Mouse (Mus musculus): ENCODE results near the gene Gng11. TPM values are rescaled to one million over a fixed set of nuclear protein-coding genes. Genes with fewer than 3 reads are reported as not detected.

Gene Gng11
- polyA plus RNA-seq, 2 experiments: 32.3 to 83.4 TPM

- ATAC-seq (ENCODE audit: low FRiP score, low read depth): no peak
- Histone ChIP-seq H3K4me2 (replicated peaks; ENCODE audit: low read depth, low read length, severe bottlenecking) (no peak overlapping the region), H3K4me1 (ENCODE audit: control insufficient read depth, insufficient read depth, low read length) (no peaks in the 10 kb centered on the region), H3K4me3 (replicated peaks; ENCODE audit: low read length) (no peak overlapping the region), H3K9me3 (ENCODE audit: control insufficient read depth, low read length) (no peaks in the 10 kb centered on the region), H3K27me3 (ENCODE audit: control insufficient read depth, insufficient read depth, low read length) (no peaks in the 10 kb centered on the region), H3K36me3 (ENCODE audit: control insufficient read depth, insufficient read depth, low read length) (no peaks in the 10 kb centered on the region), H3K9ac (ENCODE audit: low read depth, low read length, severe bottlenecking) (no peak overlapping the region), H3K27ac (replicated peaks; ENCODE audit: low read depth, low read length) (no peak overlapping the region)
- 45% methylated on average over 2 of the region's 2 CpGs for WGBS
- no peak for TF ChIP-seq POLR2A (IDR thresholded peaks at IDR 0.05; ENCODE audit: borderline replicate concordance, extremely low read depth, insufficient read depth, insufficient read length)
- no peak for DNase-seq (ENCODE audit: low spot score)
Observed at GRCm38 (mm10) chr6:4026367-4026766, 22.7 kb downstream of the Gng11 start.

DNA sequence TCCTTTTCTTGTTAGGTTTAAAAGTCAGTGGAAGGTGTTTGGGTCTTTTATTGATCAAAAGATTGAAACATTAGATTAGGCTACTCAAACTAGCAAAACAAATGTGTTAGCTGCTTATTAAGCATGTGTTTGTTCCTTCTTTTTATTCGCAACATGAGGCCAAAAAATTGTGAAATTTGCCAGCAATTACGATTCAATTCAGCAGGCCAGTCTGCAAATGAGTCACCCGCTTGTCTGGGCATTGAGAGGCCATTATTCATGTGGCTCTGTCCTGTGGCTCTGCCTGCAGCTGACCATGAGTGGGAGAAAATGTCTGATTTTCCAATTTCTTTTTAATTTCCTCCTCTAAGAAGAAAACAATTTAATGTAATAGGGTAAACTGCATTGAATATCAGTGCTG is 27.3 kb downstream of the Gng11 start:
- ATAC-seq (ENCODE audit: low FRiP score, low read depth): no peak
- Histone ChIP-seq H3K36me3 (ENCODE audit: control insufficient read depth, insufficient read depth, low read length) (no peaks in the 10 kb centered on the region), H3K27me3 (ENCODE audit: control insufficient read depth, insufficient read depth, low read length) (no peaks in the 10 kb centered on the region), H3K4me2 (replicated peaks; ENCODE audit: low read depth, low read length, severe bottlenecking) (no peak overlapping the region), H3K27ac (replicated peaks; ENCODE audit: low read depth, low read length) (no peak overlapping the region), H3K4me3 (replicated peaks; ENCODE audit: low read length) (no peak overlapping the region), H3K9me3 (ENCODE audit: control insufficient read depth, low read length) (no peaks in the 10 kb centered on the region), H3K9ac (ENCODE audit: low read depth, low read length, severe bottlenecking) (no peak overlapping the region), H3K4me1 (ENCODE audit: control insufficient read depth, insufficient read depth, low read length) (no peaks in the 10 kb centered on the region)
- no peak for DNase-seq (ENCODE audit: low spot score)
- no peak for TF ChIP-seq POLR2A (IDR thresholded peaks at IDR 0.05; ENCODE audit: borderline replicate concordance, extremely low read depth, insufficient read depth, insufficient read length)
- 74% methylated on average over 3 of the region's 3 CpGs for WGBS

- no peak overlapping the region for H3K9ac ChIP-seq (ENCODE audit: low read depth, low read length, severe bottlenecking)
- no peaks in the 10 kb centered on the region for H3K36me3 ChIP-seq (ENCODE audit: control insufficient read depth, insufficient read depth, low read length)
- no peaks in the 10 kb centered on the region for H3K27me3 ChIP-seq (ENCODE audit: control insufficient read depth, insufficient read depth, low read length)
- H3K4me3 ChIP-seq (replicated peaks; ENCODE audit: low read length): no peak overlapping the region
- no peak for TF ChIP-seq POLR2A (IDR thresholded peaks at IDR 0.05; ENCODE audit: borderline replicate concordance, extremely low read depth, insufficient read depth, insufficient read length)
- no peak overlapping the region for H3K27ac ChIP-seq (replicated peaks; ENCODE audit: low read depth, low read length)
- no peaks in the 10 kb centered on the region for H3K4me1 ChIP-seq (ENCODE audit: control insufficient read depth, insufficient read depth, low read length)
- H3K4me2 ChIP-seq (replicated peaks; ENCODE audit: low read depth, low read length, severe bottlenecking): no peak overlapping the region
- ATAC-seq (ENCODE audit: low FRiP score, low read depth): no peak
- no peaks in the 10 kb centered on the region for H3K9me3 ChIP-seq (ENCODE audit: control insufficient read depth, low read length)
- no peak for DNase-seq (ENCODE audit: low spot score)
- 81% methylated on average over 1 of the region's 1 CpGs for WGBS
Observed at GRCm38 (mm10) chr6:4041821-4042220, 38.1 kb downstream of the Gng11 start.

GRCm38 (mm10) chr6:4047200-4047599 is 43.5 kb downstream of the Gng11 start:
- ATAC-seq (ENCODE audit: low FRiP score, low read depth): no peak
- no peak for TF ChIP-seq POLR2A (IDR thresholded peaks at IDR 0.05; ENCODE audit: borderline replicate concordance, extremely low read depth, insufficient read depth, insufficient read length)
- H3K9ac ChIP-seq (ENCODE audit: low read depth, low read length, severe bottlenecking): no peak overlapping the region

DNA sequence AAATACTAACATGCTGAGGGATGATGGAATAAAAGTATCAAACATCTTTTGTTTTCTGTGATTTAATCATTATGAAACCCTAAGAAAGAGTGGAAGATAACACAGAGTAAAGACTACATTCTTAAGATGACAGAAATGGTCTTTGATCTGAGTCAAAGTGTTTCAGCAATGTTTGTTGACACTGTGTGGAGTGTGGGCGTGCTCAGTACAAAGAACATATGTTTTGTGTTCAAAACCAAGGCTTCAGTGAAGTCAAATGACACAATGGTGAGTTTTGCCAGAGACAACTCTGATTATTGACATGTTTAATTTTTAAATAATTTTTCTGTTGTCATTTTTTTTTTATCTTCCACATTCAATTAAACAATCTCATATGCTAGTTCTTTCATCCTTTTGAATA is 49.1 kb downstream of the Gng11 start:
- Histone ChIP-seq H3K4me2 (replicated peaks; ENCODE audit: low read depth, low read length, severe bottlenecking) (no peak overlapping the region), H3K27me3 (ENCODE audit: control insufficient read depth, insufficient read depth, low read length) (no peaks in the 10 kb centered on the region), H3K4me3 (replicated peaks; ENCODE audit: low read length) (no peak overlapping the region), H3K9ac (ENCODE audit: low read depth, low read length, severe bottlenecking) (no peak overlapping the region), H3K27ac (replicated peaks; ENCODE audit: low read depth, low read length) (no peak overlapping the region), H3K9me3 (ENCODE audit: control insufficient read depth, low read length) (no peaks in the 10 kb centered on the region), H3K4me1 (ENCODE audit: control insufficient read depth, insufficient read depth, low read length) (no peaks in the 10 kb centered on the region), H3K36me3 (ENCODE audit: control insufficient read depth, insufficient read depth, low read length) (no peaks in the 10 kb centered on the region)
- no peak for ATAC-seq (ENCODE audit: low FRiP score, low read depth)
- 54% methylated on average over 1 of the region's 1 CpGs for WGBS
- TF ChIP-seq POLR2A (IDR thresholded peaks at IDR 0.05; ENCODE audit: borderline replicate concordance, extremely low read depth, insufficient read depth, insufficient read length): no peak
- DNase-seq (ENCODE audit: low spot score): no peak

More at GRCm38 (mm10) chr6:4047200-4047599, 43.5 kb downstream of the Gng11 start:
- no peaks in the 10 kb centered on the region for H3K4me1 ChIP-seq (ENCODE audit: control insufficient read depth, insufficient read depth, low read length)
- DNase-seq (ENCODE audit: low spot score): no peak
- no peaks in the 10 kb centered on the region for H3K36me3 ChIP-seq (ENCODE audit: control insufficient read depth, insufficient read depth, low read length)
- no peaks in the 10 kb centered on the region for H3K27me3 ChIP-seq (ENCODE audit: control insufficient read depth, insufficient read depth, low read length)
- WGBS: 89% methylated on average over 1 of the region's 1 CpGs
- no peak overlapping the region for H3K4me2 ChIP-seq (replicated peaks; ENCODE audit: low read depth, low read length, severe bottlenecking)
- H3K27ac ChIP-seq (replicated peaks; ENCODE audit: low read depth, low read length): no peak overlapping the region
- H3K4me3 ChIP-seq (replicated peaks; ENCODE audit: low read length): no peak overlapping the region
- no peaks in the 10 kb centered on the region for H3K9me3 ChIP-seq (ENCODE audit: control insufficient read depth, low read length)

GRCm38 (mm10) chr6:4054387-4054786 is 50.7 kb downstream of the Gng11 start:
- Histone ChIP-seq H3K4me2 (replicated peaks; ENCODE audit: low read depth, low read length, severe bottlenecking) (no peak overlapping the region), H3K36me3 (ENCODE audit: control insufficient read depth, insufficient read depth, low read length) (no peaks in the 10 kb centered on the region), H3K27me3 (ENCODE audit: control insufficient read depth, insufficient read depth, low read length) (no peaks in the 10 kb centered on the region), H3K27ac (replicated peaks; ENCODE audit: low read depth, low read length) (no peak overlapping the region), H3K4me3 (replicated peaks; ENCODE audit: low read length) (no peak overlapping the region), H3K9me3 (ENCODE audit: control insufficient read depth, low read length) (no peaks in the 10 kb centered on the region), H3K4me1 (ENCODE audit: control insufficient read depth, insufficient read depth, low read length) (no peaks in the 10 kb centered on the region), H3K9ac (ENCODE audit: low read depth, low read length, severe bottlenecking) (no peak overlapping the region)
- 76% methylated on average over 4 of the region's 4 CpGs for WGBS
- TF ChIP-seq POLR2A (IDR thresholded peaks at IDR 0.05; ENCODE audit: borderline replicate concordance, extremely low read depth, insufficient read depth, insufficient read length): no peak
- DNase-seq (ENCODE audit: low spot score) (no peak), ATAC-seq (ENCODE audit: low FRiP score, low read depth) (no peak)

Other genes with a start within 250 kb of the Gng11 start
- 0.28 and 0.29 TPM in 2 replicates for gene Calcr, start 239.2 kb upstream of the Gng11 start, polyA plus RNA-seq (2012; rRNA removed)
- 0.07 and 0.11 TPM in 2 replicates for gene Calcr, start 239.2 kb upstream of the Gng11 start, polyA plus RNA-seq (2014; fragmentation: Nextera tagmentation; extraction: Ambion mirVana)
- gene Tfpi2, start 15.0 kb upstream of the Gng11 start, polyA plus RNA-seq (2012; rRNA removed): 1.7 and 1.9 TPM in 2 replicates
- 2.3 and 2.6 TPM in 2 replicates for gene Tfpi2, start 15.0 kb upstream of the Gng11 start, polyA plus RNA-seq (2014; fragmentation: Nextera tagmentation; extraction: Ambion mirVana)
- gene Gngt1, start 10.1 kb upstream of the Gng11 start, polyA plus RNA-seq (2012; rRNA removed): not detected in 2 replicates
- gene Gngt1, start 10.1 kb upstream of the Gng11 start, polyA plus RNA-seq (2014; fragmentation: Nextera tagmentation; extraction: Ambion mirVana): not detected in 2 replicates
- 60.9 and 66.6 TPM in 2 replicates for gene Bet1, start 83.1 kb downstream of the Gng11 start, polyA plus RNA-seq (2012; rRNA removed)
- gene Bet1, start 83.1 kb downstream of the Gng11 start, polyA plus RNA-seq (2014; fragmentation: Nextera tagmentation; extraction: Ambion mirVana): 74.9 and 83.9 TPM in 2 replicates

Measured in limb, embryonic 14.5 days (tissue).